Mouse (Mus musculus): ENCODE data around the gene Trip10.

DNA sequence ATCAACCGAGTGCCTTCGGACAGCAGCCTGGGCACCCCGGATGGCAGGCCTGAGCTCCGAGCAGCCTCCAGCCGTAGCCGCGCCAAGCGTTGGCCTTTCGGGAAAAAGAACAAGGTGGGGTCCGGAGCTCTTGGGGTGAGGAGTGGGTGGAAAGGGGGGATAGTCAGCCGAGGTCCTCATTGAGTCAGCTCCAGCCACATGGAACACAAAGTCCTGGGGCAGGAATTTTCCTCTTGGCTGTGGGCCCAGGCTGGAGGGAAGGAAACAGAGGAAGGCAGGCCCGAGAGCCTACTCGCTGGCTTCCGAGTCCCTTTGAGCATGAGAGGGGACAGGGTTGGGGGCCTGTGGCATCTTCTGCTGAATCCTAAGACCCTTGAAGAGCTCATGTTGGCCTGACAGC, 6.1 kb downstream of the Trip10 start:
- no peak for TF ChIP-seq POLR2A (IDR thresholded peaks at IDR 0.05; ENCODE audit: control insufficient read depth, low read depth, low read length)
- no peak for TF ChIP-seq CTCF (IDR thresholded peaks at IDR 0.05; ENCODE audit: control insufficient read depth, insufficient read depth, insufficient replicate concordance, low read depth, low read length)
